Mouse (Mus musculus) bone marrow macrophage, adult 2 months (primary cell): ENCODE results near the gene Stard10.

Source experiments
- CTCF ChIP-seq: IDR thresholded peaks from 2 replicates; pipeline ENCODE4 v1.5.1; 2012; ENCODE audit warnings: low read depth, mild to moderate bottlenecking, low read length, moderate library complexity
- POLR2A ChIP-seq: IDR thresholded peaks from 2 replicates; pipeline ENCODE4 v1.6.1; 2012; ENCODE audit warnings: mild to moderate bottlenecking, low read depth, low read length, borderline replicate concordance

GRCm38 (mm10) chr7:101287820-101288219 lies 29.1 kb upstream of the Stard10 start:
- TF ChIP-seq POLR2A (no peak), CTCF (no peak)
